Mouse (Mus musculus) liver, embryonic 11.5 days (tissue): ENCODE data around the gene Ptprn2. TPM values are rescaled to one million over a fixed set of nuclear protein-coding genes. Genes with fewer than 3 reads are reported as not detected.
A peak's percentile ranks its signal among the peaks of the same experiment; 100 is the strongest.

Experiments used
- ATAC-seq: fragments of 200-750 bp; cut with Nextera tagmentation; replicated peaks from 2 replicates; pipeline ENCODE4 v1.8.0; 2017; ENCODE audit warnings: moderate number of reproducible peaks, mild to moderate bottlenecking, moderate TSS enrichment, moderate library complexity; ENCODE audit not compliant: low FRiP score
- DNase-seq: peaks from one replicate; pipeline ENCODE4 v3.0.0-alpha.2; 2017; ENCODE audit warnings: low spot score
- H3K27ac ChIP-seq: fragments of 300-500 bp; sonication (generic); 2 replicates; pipeline ENCODE4 v1.5.1; 2014; ENCODE audit warnings: mild to moderate bottlenecking, low read depth, low read length, control low read depth
- H3K27me3 ChIP-seq: fragments of 300-500 bp; sonication (generic); replicated peaks from 2 replicates; pipeline ENCODE4 v1.6.1; 2014; ENCODE audit warnings: low read length, mixed read lengths; ENCODE audit not compliant: control insufficient read depth, insufficient read depth
- H3K36me3 ChIP-seq: fragments of 300-500 bp; sonication (generic); 2 replicates; pipeline ENCODE4 v1.6.1; 2014; ENCODE audit warnings: mild to moderate bottlenecking, low read length, moderate library complexity, mixed read lengths; ENCODE audit not compliant: control insufficient read depth, insufficient read depth
- H3K4me1 ChIP-seq: fragments of 300-500 bp; sonication (generic); replicated peaks from 2 replicates; pipeline ENCODE4 v1.6.1; 2014; ENCODE audit warnings: low read length, mixed read lengths; ENCODE audit not compliant: control insufficient read depth, insufficient read depth
- H3K4me2 ChIP-seq: fragments of 300-500 bp; sonication (generic); 2 replicates; pipeline ENCODE4 v1.6.1; 2014; ENCODE audit warnings: mild to moderate bottlenecking, control low read depth, moderate library complexity
- H3K4me3 ChIP-seq: fragments of 300-500 bp; sonication (generic); 2 replicates; pipeline ENCODE4 v1.5.1; 2014; ENCODE audit warnings: low read depth, low read length, control low read depth
- H3K9ac ChIP-seq: fragments of 300-500 bp; sonication (generic); 2 replicates; pipeline ENCODE4 v1.6.1; 2014; ENCODE audit warnings: low read depth, low read length, control low read depth
- H3K9me3 ChIP-seq: fragments of 300-500 bp; sonication (generic); 2 replicates; pipeline ENCODE4 v1.6.1; 2016; ENCODE audit warnings: low read length, inconsistent platforms, mixed read lengths; ENCODE audit not compliant: control insufficient read depth
- WGBS: fragments of 180-500 bp; shearing (Covaris S2); extraction: QIAGEN DNeasy Blood & Tissue Kit; methylation state at CpG from one replicate; pipeline ENCODE4 v1.1.7; 2014; 5-methylcytosine and 5-hydroxymethylcytosine counted together
- polyA plus RNA-seq: library from polyadenylated mRNA; unstranded; fragments of >200 nt; fragmentation: Nextera tagmentation; extraction: Ambion mirVana; gene quantifications from 2 replicates; pipeline ENCODE4 v1.2.1, GENCODE M21; 2014

The Ptprn2 gene
- polyA plus RNA-seq, 1 experiment from 2014 or later, result 0.11 TPM

- Histone ChIP-seq H3K4me2 (no peak overlapping the region), H3K9ac (no peak overlapping the region), H3K27ac (no peak overlapping the region), H3K9me3 (no peaks in the 10 kb centered on the region), H3K4me3 (no peak overlapping the region), H3K27me3 (no peaks in the 10 kb centered on the region), H3K36me3 (no peaks in the 10 kb centered on the region), H3K4me1 (no peaks in the 10 kb centered on the region)
- DNase-seq (no peak), ATAC-seq (no peak)
- 74% methylated on average over 9 of the region's 9 CpGs for WGBS
These were observed 754.6 kb downstream of the Ptprn2 start for GRCm38 (mm10) chr12:117239927-117240715.

GRCm38 (mm10) chr12:117242181-117242580, 756.7 kb downstream of the Ptprn2 start:
- H3K27ac ChIP-seq, result no peak overlapping the region
- DNase-seq (no peak), ATAC-seq (no peak; the same call in 1 of the 2 replicates)
- no peak overlapping the region for H3K4me2 ChIP-seq
- H3K9ac ChIP-seq, result no peak overlapping the region
- H3K27me3 ChIP-seq, result no peaks in the 10 kb centered on the region
- no peaks in the 10 kb centered on the region for H3K4me1 ChIP-seq
- WGBS, result 66% methylated on average over 7 of the region's 7 CpGs
- H3K9me3 ChIP-seq, result no peaks in the 10 kb centered on the region
- H3K36me3 ChIP-seq, result no peaks in the 10 kb centered on the region
- H3K4me3 ChIP-seq, result no peak overlapping the region

- whole genome bisulfite sequencing, result 86% methylated on average over 17 of the region's 17 CpGs
These were observed 760.5 kb downstream of the Ptprn2 start for GRCm38 (mm10) chr12:117245885-117246478.

GRCm38 (mm10) chr12:117250465-117250864, 764.9 kb downstream of the Ptprn2 start:
- 21% methylated on average over 6 of the region's 6 CpGs for WGBS
- DNase-seq, result no peak
- H3K9me3 ChIP-seq, result no peaks in the 10 kb centered on the region
- no peak overlapping the region for H3K27ac ChIP-seq
- no peak overlapping the region for H3K4me3 ChIP-seq
- H3K36me3 ChIP-seq, result no peaks in the 10 kb centered on the region
- H3K4me2 ChIP-seq, result no peak overlapping the region
- no peaks in the 10 kb centered on the region; the same call in 1 of the 2 replicates for H3K27me3 ChIP-seq
- H3K9ac ChIP-seq, result no peak overlapping the region
- ATAC-seq, result no peak
- H3K4me1 ChIP-seq, result peaks cover 15% of the 10 kb centered on the region

More at GRCm38 (mm10) chr12:117245885-117246478, 760.5 kb downstream of the Ptprn2 start:
- H3K9me3 ChIP-seq, result no peaks in the 10 kb centered on the region
- no peak overlapping the region for H3K9ac ChIP-seq
- no peaks in the 10 kb centered on the region for H3K27me3 ChIP-seq
- no peaks in the 10 kb centered on the region for H3K4me1 ChIP-seq
- H3K27ac ChIP-seq, result no peak overlapping the region
- ATAC-seq (no peak), DNase-seq (no peak)
- no peak overlapping the region for H3K4me3 ChIP-seq
- no peaks in the 10 kb centered on the region for H3K36me3 ChIP-seq
- no peak overlapping the region for H3K4me2 ChIP-seq

GRCm38 (mm10) chr12:117251663-117252425, 766.3 kb downstream of the Ptprn2 start:
- Histone ChIP-seq H3K27me3 (no peaks in the 10 kb centered on the region; the same call in 1 of the 2 replicates), H3K4me3 (no peak overlapping the region), H3K36me3 (no peaks in the 10 kb centered on the region), H3K4me2 (peak overlapping the region; percentile 57), H3K9me3 (no peaks in the 10 kb centered on the region), H3K4me1 (peaks cover 15% of the 10 kb centered on the region), H3K27ac (peak overlapping the region; percentile 88), H3K9ac (peak overlapping the region; percentile 43)
- 16% methylated on average over 11 of the region's 11 CpGs for WGBS
- DNase-seq (peak; percentile 43), ATAC-seq (peak; percentile 88)

- peak; percentile 78; the same call in 1 of the 2 replicates for ATAC-seq
- DNase-seq, result no peak
- 11% methylated on average over 3 of the region's 3 CpGs for WGBS
- Histone ChIP-seq H3K9me3 (no peaks in the 10 kb centered on the region), H3K4me1 (peaks cover 15% of the 10 kb centered on the region), H3K27ac (peak overlapping the region; percentile 88), H3K9ac (no peak overlapping the region), H3K27me3 (no peaks in the 10 kb centered on the region; the same call in 1 of the 2 replicates), H3K4me3 (no peak overlapping the region), H3K4me2 (peak overlapping the region; percentile 57), H3K36me3 (no peaks in the 10 kb centered on the region)
These were observed 766.9 kb downstream of the Ptprn2 start for GRCm38 (mm10) chr12:117252426-117252779.

- WGBS, result 72% methylated on average over 9 of the region's 9 CpGs
- no peak for ATAC-seq
- no peak for DNase-seq
- Histone ChIP-seq H3K9ac (no peak overlapping the region), H3K9me3 (no peaks in the 10 kb centered on the region), H3K4me2 (no peak overlapping the region), H3K4me3 (no peak overlapping the region), H3K27me3 (peaks cover 2% of the 10 kb centered on the region; the same call in 1 of the 2 replicates), H3K4me1 (peaks cover 15% of the 10 kb centered on the region), H3K36me3 (no peaks in the 10 kb centered on the region), H3K27ac (no peak overlapping the region)
These were observed 768.8 kb downstream of the Ptprn2 start for GRCm38 (mm10) chr12:117254356-117254755.

- H3K4me2 ChIP-seq, result no peak overlapping the region
- H3K4me1 ChIP-seq, result peaks cover 15% of the 10 kb centered on the region
- H3K4me3 ChIP-seq, result no peak overlapping the region
- no peak overlapping the region for H3K27ac ChIP-seq
- no peaks in the 10 kb centered on the region for H3K36me3 ChIP-seq
- peaks cover 2% of the 10 kb centered on the region; the same call in 1 of the 2 replicates for H3K27me3 ChIP-seq
- no peaks in the 10 kb centered on the region for H3K9me3 ChIP-seq
- 47% methylated on average over 6 of the region's 6 CpGs for WGBS
- DNase-seq (no peak), ATAC-seq (no peak)
- no peak overlapping the region for H3K9ac ChIP-seq
These were observed 769.8 kb downstream of the Ptprn2 start for GRCm38 (mm10) chr12:117255325-117255724.
